Mouse (Mus musculus): ENCODE results near the gene Prss8. TPM values are rescaled to one million over a fixed set of nuclear protein-coding genes. Genes with fewer than 3 reads are reported as not detected.

Prss8 gene
- not detected in 4 replicates for total RNA-seq (2023)

GRCm38 (mm10) chr7:127929923-127930322 lies at the start of gene Prss8:
Gene Prss8, minus strand, starts transcription at chr7:127930104.

GRCm38 (mm10) chr7:127967004-127967921 lies 37.4 kb upstream of the Prss8 start, which contains the start of gene Fus:
Gene Fus, plus strand, starts transcription at chr7:127967457.

DNA sequence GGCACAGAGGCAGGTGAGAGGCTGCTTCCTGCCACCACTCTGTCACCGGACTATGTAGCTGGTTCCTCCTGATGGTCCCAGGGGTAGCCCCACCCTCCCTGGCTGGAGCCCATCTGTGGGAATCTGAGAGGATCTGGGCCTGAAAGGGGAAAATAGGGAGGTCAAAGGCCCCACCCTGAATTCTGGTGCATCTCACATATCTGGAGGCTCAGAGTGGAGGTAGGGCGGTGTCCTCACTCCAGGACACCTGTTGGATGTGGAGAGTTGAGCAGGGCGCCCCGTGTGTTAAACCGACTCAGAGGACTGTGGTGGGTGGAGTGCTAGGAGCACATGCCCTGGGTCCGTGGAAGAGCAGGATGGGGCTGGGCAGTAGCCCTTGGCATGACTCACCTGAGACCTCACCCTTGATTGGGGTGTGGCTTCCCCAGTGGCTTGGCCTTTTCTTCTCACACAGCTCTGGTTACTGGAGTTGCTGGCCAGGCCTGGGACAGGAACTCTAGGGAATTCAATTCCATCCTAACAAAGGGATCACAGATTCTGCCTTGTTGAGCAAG lies 16.6 kb upstream of the Prss8 start, which contains the start of gene Prss36:
TSS of gene Prss36 (minus strand) at position 256 of the 554 bp plus-strand sequence.

DNA sequence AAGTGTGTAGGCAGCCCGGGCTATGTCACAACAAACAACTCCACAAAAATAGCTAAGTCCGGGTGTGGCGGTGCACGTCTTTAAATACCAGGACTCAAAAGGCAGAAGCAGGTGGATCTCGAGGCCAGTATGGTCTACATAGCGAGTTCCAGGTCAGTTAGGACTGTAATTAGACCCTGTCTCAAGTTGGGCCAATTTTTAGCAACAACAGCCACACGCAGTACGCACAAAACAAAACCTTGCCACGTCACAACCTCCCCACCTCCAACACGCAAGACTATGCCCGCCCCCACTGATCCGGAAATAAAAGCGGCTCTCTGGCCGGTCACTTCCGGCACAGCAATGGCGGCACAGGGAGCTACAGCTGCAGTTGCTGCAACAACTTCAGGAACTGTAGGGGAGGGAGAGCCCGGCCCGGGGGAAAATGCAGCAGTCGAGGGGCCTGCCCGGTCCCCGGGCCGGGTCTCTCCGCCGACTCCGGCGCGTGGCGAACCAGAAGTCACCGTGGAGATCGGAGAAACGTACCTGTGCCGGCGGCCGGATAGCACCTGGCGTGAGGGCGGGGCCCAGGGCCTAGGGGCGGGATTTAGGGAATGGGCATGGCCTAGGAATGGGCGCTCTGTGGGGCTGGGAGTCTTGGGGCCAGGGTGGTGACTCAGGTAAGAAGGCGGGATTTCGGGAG lies 17.6 kb downstream of the Prss8 start, which contains the start of gene Kat8:
TSS of gene Kat8 (plus strand) at position 327 of the 682 bp plus-strand sequence.

GRCm38 (mm10) chr7:127903971-127904796 lies 25.7 kb downstream of the Prss8 start, which contains the start of gene Bckdk:
Gene Bckdk, plus strand, starts transcription at chr7:127904082.

GRCm38 (mm10) chr7:127895442-127895841 lies 34.5 kb downstream of the Prss8 start, which contains the start of the genes Gm21974 and Vkorc1:
Gene Gm21974, minus strand, starts transcription at chr7:127895454.
Gene Vkorc1, minus strand, starts transcription at chr7:127895617.

DNA sequence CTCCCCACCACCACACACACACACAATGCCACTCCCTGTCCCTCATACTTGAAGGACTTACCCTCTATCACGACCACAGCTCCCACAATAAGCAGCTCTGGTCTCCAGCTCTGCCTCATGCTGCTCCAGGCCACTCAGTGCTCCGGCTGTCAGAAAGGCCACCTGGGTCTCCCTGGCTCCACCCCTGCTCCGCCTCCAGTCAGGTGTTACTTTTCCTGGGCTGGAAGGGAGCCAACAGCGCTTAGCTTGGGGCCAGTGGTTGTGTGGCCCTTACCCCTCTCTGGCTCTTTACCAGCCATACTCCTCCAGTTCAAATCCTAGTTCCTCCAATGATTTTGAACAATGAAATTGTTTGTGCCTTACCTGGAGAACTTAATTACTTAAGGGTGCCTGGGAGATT lies 39.1 kb downstream of the Prss8 start, which contains the start of gene Prss53:
TSS of gene Prss53 (minus strand) at position 173 of the 400 bp plus-strand sequence.

GRCm38 (mm10) chr7:127876467-127877348 lies 53.2 kb downstream of the Prss8 start, which contains the start of gene Zfp668:
Gene Zfp668, minus strand, starts transcription at chr7:127876828.

DNA sequence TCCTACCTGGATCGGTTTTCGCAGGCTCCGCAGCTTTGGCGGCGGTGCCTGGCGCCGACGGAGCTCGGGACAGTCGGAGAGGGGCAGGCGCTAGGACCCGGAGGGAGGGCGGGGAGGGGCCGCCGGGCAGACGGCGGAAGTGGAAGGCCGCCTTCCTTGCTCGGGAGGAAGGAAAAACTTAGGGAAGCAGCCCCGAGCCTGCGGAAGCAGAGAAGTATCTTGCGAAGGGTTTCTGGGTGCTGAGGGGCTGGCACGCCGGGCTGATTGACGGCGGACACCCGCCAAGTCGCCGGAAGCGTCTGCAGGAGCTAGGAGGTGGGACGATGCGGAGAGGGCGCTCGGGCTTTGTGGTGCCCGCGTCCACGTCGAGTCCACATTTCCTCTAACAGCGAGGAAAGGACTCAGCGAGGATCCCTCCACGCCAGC lies 53.9 kb downstream of the Prss8 start, which contains the start of gene Zfp646:
TSS of gene Zfp646 (plus strand) at position 181 of the 426 bp plus-strand sequence.

Other genes starting within 250 kb of the Prss8 start
- 63.0 to 68.4 TPM (median 63.8 TPM) in 4 replicates for gene Bcl7c, start 221.2 kb downstream of the Prss8 start, total RNA-seq (2023)
- not detected in 4 replicates for gene Ctf1, start 217.4 kb downstream of the Prss8 start, total RNA-seq (2023)
- gene Ctf2, start 197.9 kb downstream of the Prss8 start, total RNA-seq (2023): not detected in 4 replicates
- gene Fbxl19, start 185.6 kb downstream of the Prss8 start, total RNA-seq (2023): 14.7 to 17.9 TPM (median 15.5 TPM) in 4 replicates
- gene Orai3, start 160.3 kb downstream of the Prss8 start, total RNA-seq (2023): 28.6 to 34.8 TPM (median 29.6 TPM) in 4 replicates
- gene Setd1a, start 153.4 kb downstream of the Prss8 start, total RNA-seq (2023): 73.7 to 86.9 TPM (median 79.4 TPM) in 4 replicates
- gene Gm49388, start 144.5 kb downstream of the Prss8 start, total RNA-seq (2023): 1.5 to 2.4 TPM in 2 of 4 replicates, not detected in the others
- gene Hsd3b7, start 129.5 kb downstream of the Prss8 start, total RNA-seq (2023): 1.7 to 3.7 TPM (median 3.2 TPM) in 4 replicates
- gene Stx4a, start 105.8 kb downstream of the Prss8 start, total RNA-seq (2023): 121 to 153 TPM (median 133 TPM) in 4 replicates
- gene Stx1b, start 105.6 kb downstream of the Prss8 start, total RNA-seq (2023): not detected in 4 replicates
- 91.0 to 95.6 TPM (median 92.9 TPM) in 4 replicates for gene Zfp646, start 53.9 kb downstream of the Prss8 start, total RNA-seq (2023)
- gene Zfp668, start 53.3 kb downstream of the Prss8 start, total RNA-seq (2023): 13.9 to 14.9 TPM (median 14.4 TPM) in 4 replicates
- gene Prss53, start 39.1 kb downstream of the Prss8 start, total RNA-seq (2023): 0.35 to 0.45 TPM (median 0.40 TPM) in 4 replicates
- not detected in 4 replicates for gene Gm21974, start 34.6 kb downstream of the Prss8 start, total RNA-seq (2023)
- gene Vkorc1, start 34.5 kb downstream of the Prss8 start, total RNA-seq (2023): 15.5 to 22.2 TPM (median 17.5 TPM) in 4 replicates
- gene Bckdk, start 26.0 kb downstream of the Prss8 start, total RNA-seq (2023): 30.2 to 34.8 TPM (median 32.9 TPM) in 4 replicates
- gene Kat8, start 17.6 kb downstream of the Prss8 start, total RNA-seq (2023): 43.2 to 49.2 TPM (median 46.0 TPM) in 4 replicates
- 2.5 to 3.3 TPM (median 2.8 TPM) in 4 replicates for gene Prss36, start 16.6 kb upstream of the Prss8 start, total RNA-seq (2023)
- 793 to 895 TPM (median 867 TPM) in 4 replicates for gene Fus, start 37.4 kb upstream of the Prss8 start, total RNA-seq (2023)
- 24.0 to 28.8 TPM (median 26.2 TPM) in 4 replicates for gene Pycard, start 63.8 kb upstream of the Prss8 start, total RNA-seq (2023)
- gene Trim72, start 73.8 kb upstream of the Prss8 start, total RNA-seq (2023): 0.26 to 1.7 TPM (median 1.0 TPM) in 4 replicates
- gene Itgam, start 132.5 kb upstream of the Prss8 start, total RNA-seq (2023): 1.4 to 2.7 TPM (median 2.1 TPM) in 4 replicates
- gene Gm49368, start 132.6 kb upstream of the Prss8 start, total RNA-seq (2023): not detected in 4 replicates
- 0.98 to 3.9 TPM (median 1.8 TPM) in 4 replicates for gene Itgax, start 199.4 kb upstream of the Prss8 start, total RNA-seq (2023)
- gene Itgad, start 224.3 kb upstream of the Prss8 start, total RNA-seq (2023): 3.6 to 4.4 TPM (median 4.1 TPM) in 4 replicates